Mouse (Mus musculus) lung, postnatal 25 days (tissue): ENCODE data around the gene Nono.

Source experiments
- DNase-seq: peaks from one replicate; pipeline ENCODE4 v3.0.0; 2022; ENCODE audit warnings: low spot score

The Nono gene

GRCm38 (mm10) chrX:101429142-101429949 is at the start of gene Nono:
Gene Nono, plus strand, starts transcription at chrX:101429318.
- peak; percentile 92 for DNase-seq

GRCm38 (mm10) chrX:101379744-101380143 is 49.4 kb upstream of the Nono start:
- no peak for DNase-seq

- no peak for DNase-seq
Measured at GRCm38 (mm10) chrX:101383455-101383854, 45.7 kb upstream of the Nono start.

- no peak for DNase-seq
Measured at GRCm38 (mm10) chrX:101384439-101385137, 44.5 kb upstream of the Nono start.

- no peak for DNase-seq
Measured at GRCm38 (mm10) chrX:101386222-101386621, 42.9 kb upstream of the Nono start.

- no peak for DNase-seq
Measured at GRCm38 (mm10) chrX:101388866-101389537, 40.1 kb upstream of the Nono start.

GRCm38 (mm10) chrX:101394341-101394740 is 34.8 kb upstream of the Nono start:
- DNase-seq, result no peak

GRCm38 (mm10) chrX:101396459-101396858 is 32.7 kb upstream of the Nono start:
- DNase-seq, result no peak

GRCm38 (mm10) chrX:101418946-101419724 is 10.0 kb upstream of the Nono start:
- peak; percentile 29 for DNase-seq

- peak; percentile 90 for DNase-seq
Measured at GRCm38 (mm10) chrX:101419725-101420699, 9.1 kb upstream of the Nono start.

GRCm38 (mm10) chrX:101420700-101421095 is 8.4 kb upstream of the Nono start, which contains the start of gene Zmym3:
Gene Zmym3, minus strand, starts transcription at chrX:101420849.
- DNase-seq, result peak; percentile 6

- no peak for DNase-seq
Measured at GRCm38 (mm10) chrX:101423462-101423861, 5.7 kb upstream of the Nono start.

- DNase-seq, result peak; percentile 21
Measured at GRCm38 (mm10) chrX:101427774-101428173, 1.3 kb upstream of the Nono start.

- no peak for DNase-seq
Measured at GRCm38 (mm10) chrX:101428785-101429141, 355 bp upstream of the Nono start.

- no peak for DNase-seq
Measured at GRCm38 (mm10) chrX:101429976-101430375, 858 bp downstream of the Nono start.

- peak; percentile 12 for DNase-seq
Measured at GRCm38 (mm10) chrX:101448886-101449475, 19.9 kb downstream of the Nono start, which contains the start of gene Itgb1bp2. Gene Itgb1bp2, plus strand, starts transcription at chrX:101449088.

GRCm38 (mm10) chrX:101451147-101451546 is 22.0 kb downstream of the Nono start:
- DNase-seq, result no peak

GRCm38 (mm10) chrX:101451591-101451990 is 22.5 kb downstream of the Nono start:
- DNase-seq, result no peak

- DNase-seq, result no peak
Measured at GRCm38 (mm10) chrX:101472202-101472601, 43.1 kb downstream of the Nono start.
